Comparison of ENCODE assay signal across 17 mouse cellular contexts in genomic region chr4:59450234-59450854, GRCm38 (mm10). TPM values are rescaled to one million over a fixed set of nuclear protein-coding genes. Genes with fewer than 3 reads are reported as not detected.
DNase-seq lines count a peak whose midpoint lies in the region; ATAC-seq and TF ChIP-seq lines count a peak whose summit lies in the region.
"Had no signal": no experiment of that assay in that cellular context is flagged by ENCODE, and none has a peak within 500 bp of the region (broad histone marks: within the 10 kb centered on the region; RNA-seq: fewer than 3 reads in every experiment).

No protein-coding gene starts in this region.

- no peak overlapping the region for H3K4me2 ChIP-seq in stomach, embryonic 15.5 days
- H3K4me2 ChIP-seq: liver, embryonic 12.5 days had no signal

- no peaks in the 10 kb centered on the region for H3K27me3 ChIP-seq in kidney, adult 2 months (replicated peaks; ENCODE audit: control insufficient read depth, insufficient read depth, low read length)
- no peaks in the 10 kb centered on the region for H3K27me3 ChIP-seq in stomach, embryonic 15.5 days (replicated peaks)
- H3K27me3 ChIP-seq: liver, embryonic 12.5 days had no signal

- TF ChIP-seq POLR2A in kidney, adult 2 months (IDR thresholded peaks at IDR 0.05; ENCODE audit: low read depth, low read length) = no peak
- no peak for TF ChIP-seq POLR2A in bone marrow, adult 2 months (IDR thresholded peaks at IDR 0.05; ENCODE audit: borderline replicate concordance, control insufficient read depth, low read depth, low read length)

- TF ChIP-seq CTCF in kidney, adult 2 months (conservative IDR thresholded peaks at IDR 0.05; ENCODE audit: insufficient read depth, insufficient read length, low read depth, low read length) = no peak
- no peak for TF ChIP-seq CTCF in bone marrow, adult 2 months (IDR thresholded peaks at IDR 0.05; ENCODE audit: control insufficient read depth, insufficient read depth, low read length)

- H3K4me1 ChIP-seq in kidney, adult 2 months (ENCODE audit: control insufficient read depth, insufficient read depth, low read length) = peaks cover 14% of the 10 kb centered on the region; the same call in 1 of the 2 replicates
- peaks cover 5% of the 10 kb centered on the region for H3K4me1 ChIP-seq in bone marrow, adult 2 months (ENCODE audit: control insufficient read depth, insufficient read depth, low read length)
- 0 out of 2 replicates have a peak, but pooled peaks cover 6% of the 10 kb centered on the region for H3K4me1 ChIP-seq in stomach, embryonic 15.5 days

- no peak overlapping the region for H3K9ac ChIP-seq in stomach, embryonic 15.5 days
- H3K9ac ChIP-seq: liver, embryonic 12.5 days had no signal

- no peaks in the 10 kb centered on the region for H3K9me3 ChIP-seq in stomach, embryonic 15.5 days
- H3K9me3 ChIP-seq: limb, embryonic 10.5 days had no signal

- no peak overlapping the region for H3K4me3 ChIP-seq in kidney, adult 2 months (ENCODE audit: insufficient read depth, low read depth, low read length)
- H3K4me3 ChIP-seq in bone marrow, adult 2 months (replicated peaks; ENCODE audit: control insufficient read depth, low read depth, low read length) = no peak overlapping the region
- H3K4me3 ChIP-seq in stomach, embryonic 15.5 days (replicated peaks) = no peak overlapping the region
- H3K4me3 ChIP-seq: layer of hippocampus, adult 2 months; limb, embryonic 10.5 days; liver, embryonic 12.5 days had no signal

- WGBS in kidney, adult 2 months = 49% methylated on average over 6 of the region's 6 CpGs
- 38% methylated on average over 6 of the region's 6 CpGs for WGBS in bone marrow, adult 2 months
- WGBS in stomach, embryonic 15.5 days = 65% methylated on average over 6 of the region's 6 CpGs

- H3K36me3 ChIP-seq in kidney, adult 2 months (ENCODE audit: control insufficient read depth, insufficient read depth, low read length) = no peaks in the 10 kb centered on the region
- no peaks in the 10 kb centered on the region for H3K36me3 ChIP-seq in stomach, embryonic 15.5 days
- H3K36me3 ChIP-seq: limb, embryonic 10.5 days; liver, embryonic 12.5 days had no signal

- H3K27ac ChIP-seq in kidney, adult 2 months (ENCODE audit: insufficient read depth, low read depth, low read length) = no peak overlapping the region
- peak overlapping the region; percentile 22; the same call in 1 of the 2 replicates for H3K27ac ChIP-seq in bone marrow, adult 2 months (ENCODE audit: control insufficient read depth, insufficient read depth, low read depth, low read length, poor library complexity)
- H3K27ac ChIP-seq in stomach, embryonic 15.5 days = peak overlapping the region; percentile 13; the same call in 1 of the 2 replicates
- H3K27ac ChIP-seq: hindbrain, postnatal 0 days; layer of hippocampus, adult 2 months; limb, embryonic 10.5 days; liver, embryonic 12.5 days had no signal

- peak; percentile 19; the same call in 1 of the 2 replicates for ATAC-seq in stomach, embryonic 15.5 days (ENCODE audit: insufficient read depth, low FRiP score, low read depth)
- ATAC-seq: forebrain, embryonic 14.5 days; hindbrain, postnatal 0 days; liver, embryonic 12.5 days had no signal

- peak; percentile 21 for DNase-seq in kidney, adult 2 months
- no peak for DNase-seq in kidney, adult 18-20 months
- DNase-seq in right cerebral cortex, adult 18-20 months = peak; percentile 11
- no peak for DNase-seq in right cerebral cortex, postnatal 4 days
- DNase-seq in gastrocnemius, adult 8-10 months (ENCODE audit: low spot score in 2 of 2) = no peak
- no peak for DNase-seq in left cerebral cortex, adult 9 months (ENCODE audit: low spot score in 2 of 2)
- DNase-seq: cerebellum, adult 11 months; cerebellum, postnatal 36 days; lung, postnatal 4 days; midbrain, embryonic 14.5 days had no signal

RNA-seq across cellular contexts. Expression of gene Susd1, which starts 11.9 kb away (rescaled TPM):
- 7.3 and 8.8 TPM in 2 replicates for polyA plus RNA-seq in kidney, adult 2 months (2012; rRNA removed)
- 21.3 and 25.3 TPM in 2 replicates for polyA plus RNA-seq in bone marrow, adult 2 months (2011; ENCODE audit: insufficient read depth, insufficient read length, low replicate concordance, missing spikeins)
- 9.1 and 12.6 TPM in 2 replicates for polyA plus RNA-seq in stomach, embryonic 15.5 days (2015; fragmentation: Nextera tagmentation; extraction: Ambion mirVana)
- total RNA-seq in gastrocnemius, adult 8-10 months (2022) = under 1 TPM in 2 of 4 experiments, not detected in 2; 0.13 to 0.40 TPM

Comparison
In these comparisons a context has a peak if more than half of its experiments do, and no peak if none do; other contexts are left out.
1. DNase-seq: peak in kidney, adult 2 months (single experiment) and right cerebral cortex, adult 18-20 months (single experiment); none in kidney, adult 18-20 months (single experiment), right cerebral cortex, postnatal 4 days (single experiment), gastrocnemius, adult 8-10 months (0 of 2) and left cerebral cortex, adult 9 months (0 of 2).